Mouse (Mus musculus) neural tube, embryonic 14.5 days (tissue): ENCODE measurements around the gene Psmb10. TPM values are rescaled to one million over a fixed set of nuclear protein-coding genes. Genes with fewer than 3 reads are reported as not detected.
A peak's percentile ranks its signal among the peaks of the same experiment; 100 is the strongest.

Experiments used
- ATAC-seq: fragments of 200-750 bp; cut with Nextera tagmentation; 2 replicates; pipeline ENCODE4 v1.8.0; 2017; ENCODE audit warnings: low read depth, mild to moderate bottlenecking, moderate TSS enrichment, moderate library complexity
- H3K27ac ChIP-seq: fragments of 300-500 bp; sonication (generic); 2 replicates; pipeline ENCODE4 v1.5.1; 2014; ENCODE audit warnings: low read depth, mild to moderate bottlenecking, control low read depth, low read length, moderate library complexity, mixed read lengths
- H3K27me3 ChIP-seq: fragments of 300-500 bp; sonication (generic); 2 replicates; pipeline ENCODE4 v1.6.1; 2014; ENCODE audit warnings: low read length; ENCODE audit not compliant: control insufficient read depth, insufficient read depth
- H3K36me3 ChIP-seq: fragments of 300-500 bp; sonication (generic); 2 replicates; pipeline ENCODE4 v1.6.1; 2014; ENCODE audit warnings: low read length, mixed read lengths; ENCODE audit not compliant: control insufficient read depth, insufficient read depth
- H3K4me1 ChIP-seq: fragments of 300-500 bp; sonication (generic); 2 replicates; pipeline ENCODE4 v1.6.1; 2014; ENCODE audit warnings: low read length; ENCODE audit not compliant: control insufficient read depth, insufficient read depth
- H3K4me2 ChIP-seq: fragments of 300-500 bp; sonication (generic); 2 replicates; pipeline ENCODE4 v1.6.1; 2014; ENCODE audit warnings: mild to moderate bottlenecking, low read depth, low read length, control low read depth
- H3K4me3 ChIP-seq: fragments of 300-500 bp; sonication (generic); 2 replicates; pipeline ENCODE4 v1.5.1; 2014; ENCODE audit warnings: low read depth, low read length, control low read depth, mixed read lengths
- H3K9ac ChIP-seq: fragments of 300-500 bp; sonication (generic); replicated peaks from 2 replicates; pipeline ENCODE4 v1.6.1; 2014; ENCODE audit warnings: low read depth, mild to moderate bottlenecking, control low read depth, low read length, mixed read lengths
- H3K9me3 ChIP-seq: fragments of 300-500 bp; sonication (generic); 2 replicates; pipeline ENCODE4 v1.6.1; 2016; ENCODE audit warnings: low read length; ENCODE audit not compliant: control insufficient read depth
- WGBS: fragments of 180-500 bp; shearing (Covaris S2); extraction: QIAGEN DNeasy Blood & Tissue Kit; methylation state at CpG from one replicate; pipeline ENCODE4 v1.1.7; 2014; 5-methylcytosine and 5-hydroxymethylcytosine counted together
- microRNA-seq: library from miRNA; unstranded; fragments of <30 nt; microRNA quantifications from one replicate; pipeline ENCODE4, GENCODE M21; 2016
- polyA plus RNA-seq: library from polyadenylated mRNA; unstranded; fragments of >200 nt; fragmentation: Nextera tagmentation; extraction: Ambion mirVana; gene quantifications from 2 replicates; pipeline ENCODE4 v1.2.1, GENCODE M21; 2014

Gene Psmb10
- polyA plus RNA-seq, 1 experiment from 2014 or later: 76.8 TPM

GRCm38 (mm10) chr8:105893339-105893738 lies 44.9 kb downstream of the Psmb10 start, which contains the start of gene Nrn1l:
TSS of gene Nrn1l (plus strand) at chr8:105893567.
- no peaks in the 10 kb centered on the region for H3K9me3 ChIP-seq
- no peak within 1 kb of the TSS; the same call in 1 of the 2 replicates for H3K4me2 ChIP-seq
- 3% methylated on average over 11 of the region's 11 CpGs for WGBS
- peak; percentile 92 for ATAC-seq
- H3K36me3 ChIP-seq: peaks cover 33% of the 10 kb centered on the region
- H3K27ac ChIP-seq: peak within 1 kb of the TSS; percentile 44; the same call in 1 of the 2 replicates
- H3K4me3 ChIP-seq: no peak within 1 kb of the TSS
- H3K27me3 ChIP-seq: no peaks in the 10 kb centered on the region
- H3K9ac ChIP-seq: no peak within 1 kb of the TSS
- no peaks in the 10 kb centered on the region for H3K4me1 ChIP-seq

GRCm38 (mm10) chr8:105892432-105892831 lies 45.8 kb downstream of the Psmb10 start:
- WGBS: 83% methylated on average over 6 of the region's 6 CpGs
- H3K9me3 ChIP-seq: no peaks in the 10 kb centered on the region
- no peak overlapping the region for H3K9ac ChIP-seq
- no peaks in the 10 kb centered on the region for H3K27me3 ChIP-seq
- no peak overlapping the region for H3K4me2 ChIP-seq
- no peaks in the 10 kb centered on the region for H3K4me1 ChIP-seq
- H3K36me3 ChIP-seq: peaks cover 42% of the 10 kb centered on the region
- ATAC-seq: no peak
- no peak overlapping the region for H3K4me3 ChIP-seq
- H3K27ac ChIP-seq: no peak overlapping the region

GRCm38 (mm10) chr8:105890870-105891269 lies 47.4 kb downstream of the Psmb10 start:
- WGBS: 73% methylated on average over 6 of the region's 6 CpGs
- Histone ChIP-seq H3K27me3 (no peaks in the 10 kb centered on the region), H3K27ac (no peak overlapping the region), H3K4me2 (no peak overlapping the region), H3K9ac (no peak overlapping the region), H3K36me3 (peaks cover 58% of the 10 kb centered on the region), H3K9me3 (no peaks in the 10 kb centered on the region), H3K4me3 (no peak overlapping the region), H3K4me1 (no peaks in the 10 kb centered on the region)
- ATAC-seq: no peak

GRCm38 (mm10) chr8:105889756-105890465 lies 48.3 kb downstream of the Psmb10 start:
- H3K27ac ChIP-seq: no peak overlapping the region

More at GRCm38 (mm10) chr8:105889756-105890465, 48.3 kb downstream of the Psmb10 start:
- ATAC-seq: no peak
- Histone ChIP-seq H3K9ac (no peak overlapping the region), H3K4me3 (no peak overlapping the region), H3K4me1 (no peaks in the 10 kb centered on the region), H3K36me3 (peaks cover 67% of the 10 kb centered on the region), H3K4me2 (no peak overlapping the region), H3K9me3 (no peaks in the 10 kb centered on the region), H3K27me3 (no peaks in the 10 kb centered on the region)
- 95% methylated on average over 12 of the region's 12 CpGs for WGBS

Small RNA genes within 50 kb of the gene (microRNA-seq; reads per million reads assigned to microRNA genes)
- not detected for gene Mir7074

Other genes starting within 250 kb of the Psmb10 start
- gene Acd, start 237.3 kb downstream of the Psmb10 start, polyA plus RNA-seq: 79.5 and 83.9 TPM in 2 replicates
- gene Pard6a, start 237.3 kb downstream of the Psmb10 start, polyA plus RNA-seq: 48.1 and 60.6 TPM in 2 replicates
- gene 4933405L10Rik, start 230.8 kb downstream of the Psmb10 start, polyA plus RNA-seq: 0.30 and 0.42 TPM in 2 replicates
- 9.5 and 11.6 TPM in 2 replicates for gene Enkd1, start 230.2 kb downstream of the Psmb10 start, polyA plus RNA-seq
- 52.9 and 67.9 TPM in 2 replicates for gene Gfod2, start 179.8 kb downstream of the Psmb10 start, polyA plus RNA-seq
- 13.6 and 14.7 TPM in 2 replicates for gene Ranbp10, start 111.1 kb downstream of the Psmb10 start, polyA plus RNA-seq
- 0.26 and 0.28 TPM in 2 replicates for gene Tsnaxip1, start 110.7 kb downstream of the Psmb10 start, polyA plus RNA-seq
- gene Cenpt, start 85.2 kb downstream of the Psmb10 start, polyA plus RNA-seq: 49.6 and 51.4 TPM in 2 replicates
- gene Thap11, start 83.3 kb downstream of the Psmb10 start, polyA plus RNA-seq: 44.1 and 54.1 TPM in 2 replicates
- 141 and 176 TPM in 2 replicates for gene Nutf2, start 77.9 kb downstream of the Psmb10 start, polyA plus RNA-seq
- gene Edc4, start 57.6 kb downstream of the Psmb10 start, polyA plus RNA-seq: 38.3 and 44.9 TPM in 2 replicates
- 0.99 and 2.0 TPM in 2 replicates for gene Nrn1l, start 44.9 kb downstream of the Psmb10 start, polyA plus RNA-seq
- gene Pskh1, start 38.0 kb downstream of the Psmb10 start, polyA plus RNA-seq: 6.4 and 10.6 TPM in 2 replicates
- gene Ctrl, start 4.6 kb downstream of the Psmb10 start, polyA plus RNA-seq: 3.2 and 3.8 TPM in 2 replicates
- 0.99 and 2.7 TPM in 2 replicates for gene Lcat, start 4.9 kb upstream of the Psmb10 start, polyA plus RNA-seq
- 4.8 and 8.2 TPM in 2 replicates for gene Slc12a4, start 27.7 kb upstream of the Psmb10 start, polyA plus RNA-seq
- gene Dpep3, start 41.0 kb upstream of the Psmb10 start, polyA plus RNA-seq: not detected in 2 replicates
- gene Dus2, start 52.9 kb upstream of the Psmb10 start, polyA plus RNA-seq: 25.6 and 33.5 TPM in 2 replicates
- gene Dpep2nb, start 67.5 kb upstream of the Psmb10 start, polyA plus RNA-seq: 0.31 TPM in 1 of 2 replicates, not detected in the other
- 22.4 and 23.9 TPM in 2 replicates for gene Ddx28, start 73.4 kb upstream of the Psmb10 start, polyA plus RNA-seq
- gene Nfatc3, start 120.4 kb upstream of the Psmb10 start, polyA plus RNA-seq: 3.1 and 3.2 TPM in 2 replicates
- not detected in 2 replicates for gene Esrp2, start 198.5 kb upstream of the Psmb10 start, polyA plus RNA-seq
- gene Pla2g15, start 212.0 kb upstream of the Psmb10 start, polyA plus RNA-seq: 5.1 and 14.6 TPM in 2 replicates
- 65.3 and 74.7 TPM in 2 replicates for gene Slc7a6, start 230.4 kb upstream of the Psmb10 start, polyA plus RNA-seq